Mouse (Mus musculus) heart, postnatal 4 days (tissue): ENCODE data around the gene Tcf19. TPM values are rescaled to one million over a fixed set of nuclear protein-coding genes. Genes with fewer than 3 reads are reported as not detected.
"Not testable (repeated sequence)": the region's sequence is repeated elsewhere in the genome, so short reads cannot be mapped to it uniquely, and the experiment has no call there.

Source experiments
- DNase-seq: peaks from one replicate; pipeline ENCODE4 v3.0.0; 2021
- total RNA-seq, 2 experiments: library from RNA; stranded (reverse); gene quantifications; 2 replicates each; pipeline ENCODE4 v1.2.3; 2021

The Tcf19 gene
- total RNA-seq, 2 experiments from 2014 or later, result 41.1 to 44.2 TPM

GRCm38 (mm10) chr17:35469842-35470751, 46.5 kb downstream of the Tcf19 start, which contains the start of gene H2-Q10:
H2-Q10 (plus strand) TSS chr17:35470089.
- no peak for DNase-seq

- not testable (repeated sequence) for DNase-seq
These were observed 47.7 kb downstream of the Tcf19 start for GRCm38 (mm10) chr17:35468936-35469335.

- DNase-seq, result not testable (repeated sequence)
These were observed 51.0 kb downstream of the Tcf19 start for GRCm38 (mm10) chr17:35465651-35466050.

Other genes starting within 250 kb of the Tcf19 start
- under 1 TPM; 0.43 to 0.55 TPM for gene H2-Q1, start 196.4 kb downstream of the Tcf19 start, total RNA-seq
- gene H2-Q2, start 174.6 kb downstream of the Tcf19 start, total RNA-seq, result under 1 TPM; 0.64 to 0.77 TPM
- gene H2-Q4, start 137.2 kb downstream of the Tcf19 start, total RNA-seq, result 1 to 10 TPM; 8.0 TPM
- gene H2-Q6, start 92.0 kb downstream of the Tcf19 start, total RNA-seq, result under 1 TPM; 0.21 to 0.52 TPM
- gene H2-Q7, start 77.7 kb downstream of the Tcf19 start, total RNA-seq, result under 1 TPM; 0.69 to 0.92 TPM
- gene H2-Q10, start 46.7 kb downstream of the Tcf19 start, total RNA-seq, result under 1 TPM; 0.19 to 0.36 TPM
- not detected for gene Pou5f1, start 10.8 kb downstream of the Tcf19 start, total RNA-seq
- 10 to 100 TPM; 11.0 to 12.5 TPM for gene Cchcr1, start 276 bp upstream of the Tcf19 start, total RNA-seq
- gene Psors1c2, start 16.4 kb upstream of the Tcf19 start, total RNA-seq, result not detected
- under 1 TPM; 0.16 to 0.26 TPM for gene Cdsn, start 35.3 kb upstream of the Tcf19 start, total RNA-seq
- gene 2300002M23Rik, start 50.6 kb upstream of the Tcf19 start, total RNA-seq, result not detected
- gene Sfta2, start 84.7 kb upstream of the Tcf19 start, total RNA-seq, result not detected
- gene Gm9573, start 109.8 kb upstream of the Tcf19 start, total RNA-seq, result not detected
- not detected for gene Mucl3, start 126.9 kb upstream of the Tcf19 start, total RNA-seq
- gene Vars2, start 150.8 kb upstream of the Tcf19 start, total RNA-seq, result 10 to 100 TPM; 29.0 to 29.2 TPM
- gene Gtf2h4, start 156.9 kb upstream of the Tcf19 start, total RNA-seq, result 10 to 100 TPM; 19.4 to 20.9 TPM
- gene Ddr1, start 187.8 kb upstream of the Tcf19 start, total RNA-seq, result 100 to 1,000 TPM; 107 to 113 TPM